Mouse (Mus musculus): ENCODE data around the gene Myzap.
"Not testable (repeated sequence)": the region's sequence is repeated elsewhere in the genome, so short reads cannot be mapped to it uniquely, and the experiment has no call there.

Gene Myzap

DNA sequence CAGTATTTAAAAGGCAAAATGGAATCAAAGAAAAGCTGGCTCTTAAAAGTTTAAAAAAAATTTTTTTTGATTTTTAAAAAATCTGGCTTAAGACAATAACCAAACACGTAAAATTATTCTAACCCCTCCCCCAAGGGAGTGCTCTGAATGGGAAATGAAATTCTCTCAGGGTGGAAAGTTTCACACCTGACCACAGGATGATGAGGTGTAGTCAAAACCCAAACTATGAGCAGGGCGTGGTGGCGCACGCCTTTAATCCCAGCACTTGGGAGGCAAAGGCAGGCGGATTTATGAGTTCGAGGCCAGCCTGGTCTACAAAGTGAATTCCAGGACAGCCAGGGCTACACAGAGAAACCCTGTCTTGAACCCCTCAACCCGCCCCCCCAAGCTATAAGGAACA lies 108.3 kb downstream of the Myzap start:
- DNase-seq (ENCODE audit: inconsistent ontology term), result not testable (repeated sequence)

DNA sequence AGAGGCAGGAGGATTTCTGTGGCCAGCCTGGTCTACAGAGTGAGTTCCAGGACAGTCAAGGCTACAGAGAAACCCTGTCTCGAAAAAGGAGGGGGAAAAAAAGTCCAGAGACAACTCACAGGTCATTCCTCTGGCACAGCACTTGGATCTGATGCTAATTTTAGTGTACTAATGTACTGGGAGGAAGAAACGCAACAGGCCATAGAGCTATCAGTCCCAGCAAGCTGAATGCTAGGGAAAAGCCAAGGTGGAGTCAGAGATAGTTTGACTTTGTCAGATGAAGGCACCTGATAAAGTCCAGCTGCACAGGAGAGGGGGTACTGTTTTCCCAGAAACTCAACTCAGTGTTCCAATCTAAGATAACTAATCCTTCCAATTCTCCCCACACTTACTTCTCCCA lies 111.9 kb downstream of the Myzap start:
- no peak for DNase-seq (ENCODE audit: inconsistent ontology term)

DNA sequence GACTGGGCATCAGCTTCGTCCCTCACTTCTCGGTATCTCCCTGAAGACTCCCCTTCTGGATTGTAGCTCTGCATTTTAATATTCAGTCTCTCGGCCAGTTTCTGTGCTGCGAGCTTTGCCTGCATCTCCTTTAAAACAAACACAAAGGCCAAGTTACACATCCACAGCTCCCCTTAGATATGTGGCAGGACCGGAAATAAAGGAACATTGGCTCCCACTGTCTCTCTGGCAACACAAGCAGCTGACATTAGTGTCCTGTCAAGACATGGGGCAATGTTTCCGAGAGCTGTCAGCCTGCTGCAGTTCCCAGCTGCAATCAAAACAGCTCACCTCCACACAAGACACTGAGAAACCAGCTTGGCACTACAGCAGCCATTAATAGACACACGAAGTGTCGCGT lies 112.7 kb downstream of the Myzap start:
- DNase-seq (ENCODE audit: inconsistent ontology term), result no peak

- no peak for DNase-seq (ENCODE audit: inconsistent ontology term)
These were observed 113.6 kb downstream of the Myzap start for GRCm38 (mm10) chr9:71478596-71478995.

DNA sequence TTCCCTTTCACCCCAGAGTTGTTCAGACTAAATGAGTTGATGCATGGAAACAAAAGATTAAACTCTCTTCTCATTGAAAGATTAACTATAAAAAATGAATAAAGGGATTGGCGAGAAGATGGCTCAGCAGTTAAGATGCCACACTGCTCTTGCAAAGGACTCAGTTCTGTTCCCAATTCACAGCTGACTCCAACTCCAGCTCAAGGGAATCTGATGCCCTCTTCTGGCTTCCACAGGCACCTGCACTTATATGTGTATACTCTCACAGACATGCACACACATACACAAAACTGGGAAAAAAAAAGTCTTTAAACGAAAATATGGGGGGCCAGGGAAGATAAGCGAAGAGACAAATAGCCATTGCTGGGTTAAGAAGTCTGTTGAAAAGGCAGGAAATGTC lies 115.6 kb downstream of the Myzap start:
- DNase-seq (ENCODE audit: inconsistent ontology term), result no peak

- DNase-seq (ENCODE audit: inconsistent ontology term), result no peak
These were observed 116.6 kb downstream of the Myzap start for GRCm38 (mm10) chr9:71475536-71475935.

- peak; percentile 72 for DNase-seq (ENCODE audit: inconsistent ontology term)
These were observed 124.7 kb downstream of the Myzap start for GRCm38 (mm10) chr9:71467434-71467833.

- no peak for DNase-seq (ENCODE audit: inconsistent ontology term)
These were observed 126.0 kb downstream of the Myzap start for GRCm38 (mm10) chr9:71466111-71466510.

- no peak for DNase-seq (ENCODE audit: inconsistent ontology term)
These were observed 129.0 kb downstream of the Myzap start for GRCm38 (mm10) chr9:71463072-71463667.

DNA sequence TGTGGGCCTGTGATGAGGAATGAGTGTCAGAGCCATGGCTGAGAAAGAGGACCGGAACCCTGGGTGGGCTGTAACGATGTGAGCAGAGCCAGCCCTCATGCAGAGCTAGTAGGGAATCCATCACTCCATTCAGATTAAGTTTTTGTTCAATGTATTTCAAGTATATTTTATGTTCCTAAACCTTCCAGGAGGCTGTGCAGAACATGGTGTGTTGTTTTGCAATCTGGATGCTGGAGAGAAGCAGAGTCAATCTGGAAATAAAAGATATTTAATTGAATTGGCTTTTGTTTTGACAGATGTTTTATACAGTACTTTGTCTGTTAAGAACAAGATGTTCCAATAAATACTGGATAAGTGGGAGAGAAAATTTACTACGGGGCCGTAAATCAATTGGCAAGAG lies 135.4 kb downstream of the Myzap start:
- DNase-seq (ENCODE audit: inconsistent ontology term), result no peak
